Mouse (Mus musculus) forebrain, embryonic 12.5 days (tissue): ENCODE data around the gene Dram2. TPM values are rescaled to one million over a fixed set of nuclear protein-coding genes. Genes with fewer than 3 reads are reported as not detected.
"Not testable (repeated sequence)": the region's sequence is repeated elsewhere in the genome, so short reads cannot be mapped to it uniquely, and the experiment has no call there.

ENCODE experiments used
- ATAC-seq: fragments of 200-750 bp; cut with Nextera tagmentation; 2 replicates; pipeline ENCODE4 v1.8.0; 2017; ENCODE audit warnings: moderate TSS enrichment; ENCODE audit not compliant: low FRiP score
- H3K27ac ChIP-seq: fragments of 300-500 bp; sonication (generic); 2 replicates; pipeline ENCODE4 v1.5.1; 2016; ENCODE audit warnings: mild to moderate bottlenecking
- H3K27me3 ChIP-seq: fragments of 300-500 bp; sonication (generic); 2 replicates; pipeline ENCODE4 v1.6.1; 2016; ENCODE audit warnings: mild to moderate bottlenecking
- H3K36me3 ChIP-seq: fragments of 300-500 bp; sonication (generic); replicated peaks from 2 replicates; pipeline ENCODE4 v1.6.1; 2016; ENCODE audit warnings: mild to moderate bottlenecking
- H3K4me1 ChIP-seq: fragments of 300-500 bp; sonication (generic); 2 replicates; pipeline ENCODE4 v1.6.1; 2016
- H3K4me2 ChIP-seq: fragments of 300-500 bp; sonication (generic); 2 replicates; pipeline ENCODE4 v1.6.1; 2016; ENCODE audit warnings: mild to moderate bottlenecking, moderate library complexity
- H3K4me3 ChIP-seq: fragments of 300-500 bp; sonication (generic); replicated peaks from 2 replicates; pipeline ENCODE4 v1.5.1; 2016; ENCODE audit warnings: mild to moderate bottlenecking
- H3K9ac ChIP-seq: fragments of 300-500 bp; sonication (generic); 2 replicates; pipeline ENCODE4 v1.6.1; 2016; ENCODE audit warnings: mild to moderate bottlenecking
- H3K9me3 ChIP-seq: fragments of 300-500 bp; sonication (generic); 2 replicates; pipeline ENCODE4 v1.6.1; 2016
- WGBS: fragments of 180-500 bp; shearing (Covaris S2); methylation state at CpG from one replicate; pipeline ENCODE4 v1.1.7; 2016; 5-methylcytosine and 5-hydroxymethylcytosine counted together
- polyA plus RNA-seq: library from polyadenylated mRNA; unstranded; fragments of >200 nt; fragmentation: Nextera tagmentation; extraction: Ambion mirVana; gene quantifications from 2 replicates; pipeline ENCODE4 v1.2.1, GENCODE M21; 2016

The Dram2 gene
- polyA plus RNA-seq, 1 experiment from 2014 or later, result 43.3 TPM

GRCm38 (mm10) chr3:106553411-106553810 lies 5.8 kb downstream of the Dram2 start:
- Histone ChIP-seq H3K27ac (no peak overlapping the region), H3K27me3 (no peaks in the 10 kb centered on the region), H3K36me3 (peaks cover 24% of the 10 kb centered on the region), H3K9ac (no peak overlapping the region), H3K4me3 (no peak overlapping the region), H3K4me2 (no peak overlapping the region), H3K4me1 (peaks cover under 1% of the 10 kb centered on the region; the same call in 1 of the 2 replicates), H3K9me3 (no peaks in the 10 kb centered on the region)
- ATAC-seq, result no peak
- 95% methylated on average over 5 of the region's 5 CpGs for WGBS

GRCm38 (mm10) chr3:106555743-106556250 lies 8.2 kb downstream of the Dram2 start:
- no peak for ATAC-seq
- no peak overlapping the region for H3K9ac ChIP-seq
- no peaks in the 10 kb centered on the region for H3K27me3 ChIP-seq
- no peak overlapping the region for H3K27ac ChIP-seq
- H3K9me3 ChIP-seq, result no peaks in the 10 kb centered on the region
- H3K36me3 ChIP-seq, result peaks cover 24% of the 10 kb centered on the region
- no peaks in the 10 kb centered on the region for H3K4me1 ChIP-seq
- H3K4me2 ChIP-seq, result no peak overlapping the region
- H3K4me3 ChIP-seq, result no peak overlapping the region
- WGBS, result 85% methylated on average over 3 of the region's 3 CpGs

GRCm38 (mm10) chr3:106558271-106558670 lies 10.7 kb downstream of the Dram2 start:
- no peak overlapping the region for H3K4me3 ChIP-seq
- H3K36me3 ChIP-seq, result peaks cover 24% of the 10 kb centered on the region
- H3K4me2 ChIP-seq, result no peak overlapping the region
- no peaks in the 10 kb centered on the region for H3K27me3 ChIP-seq
- H3K4me1 ChIP-seq, result no peaks in the 10 kb centered on the region
- no peak overlapping the region for H3K27ac ChIP-seq
- no peaks in the 10 kb centered on the region for H3K9me3 ChIP-seq
- ATAC-seq, result no peak
- no peak overlapping the region for H3K9ac ChIP-seq

GRCm38 (mm10) chr3:106565876-106566275 lies 18.3 kb downstream of the Dram2 start:
- H3K4me2 ChIP-seq, result no peak overlapping the region
- H3K4me1 ChIP-seq, result no peaks in the 10 kb centered on the region
- 90% methylated on average over 3 of the region's 3 CpGs for WGBS
- no peaks in the 10 kb centered on the region for H3K9me3 ChIP-seq
- H3K27ac ChIP-seq, result no peak overlapping the region
- peaks cover 7% of the 10 kb centered on the region; the same call in 1 of the 2 replicates for H3K36me3 ChIP-seq
- no peak overlapping the region for H3K9ac ChIP-seq
- no peak for ATAC-seq
- H3K4me3 ChIP-seq, result no peak overlapping the region
- no peaks in the 10 kb centered on the region for H3K27me3 ChIP-seq

GRCm38 (mm10) chr3:106573191-106573590 lies 25.6 kb downstream of the Dram2 start:
- Histone ChIP-seq H3K4me1 (no peaks in the 10 kb centered on the region), H3K4me3 (no peak overlapping the region), H3K27me3 (no peaks in the 10 kb centered on the region), H3K27ac (no peak overlapping the region), H3K36me3 (peaks cover 10% of the 10 kb centered on the region; the same call in 1 of the 2 replicates), H3K9me3 (no peaks in the 10 kb centered on the region), H3K9ac (no peak overlapping the region), H3K4me2 (no peak overlapping the region)
- ATAC-seq, result no peak
- 87% methylated on average over 3 of the region's 3 CpGs for WGBS

GRCm38 (mm10) chr3:106579296-106579695 lies 31.7 kb downstream of the Dram2 start:
- Histone ChIP-seq H3K36me3 (0 out of 2 replicates have a peak, but pooled peaks cover 3% of the 10 kb centered on the region), H3K9me3 (no peaks in the 10 kb centered on the region), H3K4me3 (no peak overlapping the region), H3K4me1 (no peaks in the 10 kb centered on the region), H3K4me2 (no peak overlapping the region), H3K27me3 (no peaks in the 10 kb centered on the region), H3K9ac (no peak overlapping the region), H3K27ac (no peak overlapping the region)
- no peak for ATAC-seq
- WGBS, result 91% methylated on average over 2 of the region's 2 CpGs

GRCm38 (mm10) chr3:106593631-106594030 lies 46.0 kb downstream of the Dram2 start:
- not testable (repeated sequence) for H3K4me1 ChIP-seq, H3K27me3 ChIP-seq, ATAC-seq, H3K36me3 ChIP-seq, H3K4me2 ChIP-seq, H3K27ac ChIP-seq, H3K9ac ChIP-seq, H3K9me3 ChIP-seq, H3K4me3 ChIP-seq
- WGBS, result 86% methylated on average over 4 of the region's 4 CpGs

- no peak overlapping the region for H3K27ac ChIP-seq
- no peak overlapping the region for H3K4me3 ChIP-seq
- no peak overlapping the region for H3K4me2 ChIP-seq
- H3K9ac ChIP-seq, result no peak overlapping the region
- H3K4me1 ChIP-seq, result no peaks in the 10 kb centered on the region
- no peaks in the 10 kb centered on the region for H3K9me3 ChIP-seq
- 79% methylated on average over 1 of the region's 1 CpGs for WGBS
- H3K27me3 ChIP-seq, result no peaks in the 10 kb centered on the region
- ATAC-seq, result no peak
- H3K36me3 ChIP-seq, result no peaks in the 10 kb centered on the region
Measured at GRCm38 (mm10) chr3:106618103-106618502, 70.5 kb downstream of the Dram2 start.

Other genes starting within 250 kb of the Dram2 start
- not detected in 2 replicates for gene Chil6, start 141.6 kb upstream of the Dram2 start, polyA plus RNA-seq
- 0.49 and 0.59 TPM in 2 replicates for gene Dennd2d, start 65.4 kb upstream of the Dram2 start, polyA plus RNA-seq
- gene Cept1, start within 50 bp of the Dram2 start, polyA plus RNA-seq, result 40.5 and 40.9 TPM in 2 replicates
- 20.7 and 21.6 TPM in 2 replicates for gene Lrif1, start 137.2 kb downstream of the Dram2 start, polyA plus RNA-seq
- gene Cd53, start 242.4 kb downstream of the Dram2 start, polyA plus RNA-seq, result 2.5 and 2.8 TPM in 2 replicates